Mouse (Mus musculus) macrophage (primary cell): Measurements from ENCODE around the gene Abca15. TPM values are rescaled to one million over a fixed set of nuclear protein-coding genes. Genes with fewer than 3 reads are reported as not detected.
"Not testable (repeated sequence)": the region's sequence is repeated elsewhere in the genome, so short reads cannot be mapped to it uniquely, and the experiment has no call there.

ENCODE experiments used
- H3K27ac ChIP-seq: fragments of 350-480 bp; formaldehyde crosslinking; 2 replicates; pipeline ENCODE4 v1.9.0; 2021
- H3K36me3 ChIP-seq: fragments of 350-480 bp; formaldehyde crosslinking; 2 replicates; pipeline ENCODE4 v1.9.0; 2021; ENCODE audit errors: inconsistent target
- H3K4me3 ChIP-seq: fragments of 350-480 bp; formaldehyde crosslinking; 2 replicates; pipeline ENCODE4 v1.9.0; 2021; ENCODE audit errors: inconsistent target
- H3K79me2 ChIP-seq: fragments of 350-480 bp; formaldehyde crosslinking; 2 replicates; pipeline ENCODE4 v1.9.0; 2021; ENCODE audit errors: inconsistent target
- WGBS: methylation state at CpG from one replicate; pipeline ENCODE4 v1.1.7; 2026; ENCODE audit warnings: inconsistent platforms; ENCODE audit not compliant: missing documents; 5-methylcytosine and 5-hydroxymethylcytosine counted together
- polyA plus RNA-seq: library from polyadenylated mRNA; stranded (reverse); fragments of 250-400 nt; gene quantifications from 3 replicates; pipeline ENCODE4 v1.2.4, GENCODE M21; 2018; ENCODE audit warnings: inconsistent platforms
- total RNA-seq, 78 experiments: library from RNA; depleted of rRNA; stranded (reverse); fragments of 250-400 nt; gene quantifications; 1 replicate in 9 of 78; 2 replicates in 24 of 78; 3 replicates in 43 of 78; 4 replicates in 2 of 78; pipeline ENCODE4 v1.2.4; 2018; ENCODE audit warnings: inconsistent platforms in 56 of 78

Abca15 gene
- total RNA-seq (2018; cell fraction: chromatin; rRNA removed), result not detected
- not detected for total RNA-seq (2018; cell fraction: cytosol; rRNA removed)
- not detected for total RNA-seq (2018; cell fraction: nucleus; rRNA removed)
- not detected in 3 replicates for polyA plus RNA-seq

DNA sequence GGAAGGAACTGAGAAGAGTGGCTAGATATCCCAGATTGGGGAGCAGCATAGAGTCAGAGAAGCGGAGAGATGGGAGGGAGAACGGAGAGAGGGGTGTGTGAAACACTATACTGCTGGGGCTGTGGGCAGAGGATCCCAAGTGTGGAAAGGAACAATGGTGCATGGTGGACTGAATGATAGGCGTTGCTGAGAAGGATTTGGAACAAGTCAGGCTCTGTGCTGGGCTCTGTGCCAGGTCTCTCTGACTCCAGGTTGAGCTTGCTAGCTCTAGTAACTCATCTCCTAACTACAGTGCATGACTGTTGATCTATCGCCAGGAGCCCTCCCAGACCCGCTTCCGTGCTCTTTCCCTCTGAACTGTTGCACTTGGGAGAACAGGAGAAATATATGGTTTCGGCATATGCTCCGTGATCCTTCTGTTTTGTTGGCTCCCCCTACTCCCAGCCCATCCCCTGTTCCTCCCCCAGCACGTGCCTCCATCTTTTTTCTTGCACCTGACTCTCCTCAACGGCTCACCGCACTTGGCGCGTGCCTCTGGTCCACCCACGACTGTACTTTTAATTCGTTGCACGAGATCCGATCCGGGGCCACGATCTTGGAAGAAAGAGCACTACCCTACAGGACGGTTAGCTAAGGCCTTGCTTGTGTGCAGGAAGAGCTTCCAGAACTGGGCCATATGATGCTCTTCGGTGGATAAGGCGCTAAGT, at the start of gene Abca15:
Abca15 (plus strand) TSS at position 584 of the 707 bp plus-strand sequence.
- no peak within 1 kb of the TSS for H3K27ac ChIP-seq
- H3K4me3 ChIP-seq, result no peak within 1 kb of the TSS
- WGBS, result 82% methylated on average over 22 of the region's 22 CpGs
- H3K79me2 ChIP-seq, result no peaks in the 10 kb centered on the region
- no peaks in the 10 kb centered on the region for H3K36me3 ChIP-seq

DNA sequence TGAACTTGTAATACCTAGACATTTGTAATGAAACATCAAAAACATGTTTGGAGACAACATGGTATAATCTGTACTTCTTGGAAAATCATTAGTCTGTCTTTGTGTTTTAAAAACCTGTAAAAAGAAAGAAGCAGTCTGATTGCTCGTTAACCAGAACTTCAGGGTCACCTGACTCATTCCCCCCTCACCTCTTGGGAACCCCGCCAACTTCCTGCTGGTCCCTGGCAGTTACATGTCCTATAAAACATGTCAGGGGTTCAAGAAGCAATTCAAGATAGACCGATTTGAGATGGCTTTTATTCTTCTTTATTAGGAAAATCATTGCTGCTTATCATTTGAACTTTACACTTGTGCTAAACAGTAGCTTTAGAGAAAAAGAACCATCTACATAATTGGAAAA, 43.2 kb upstream of the Abca15 start:
- Histone ChIP-seq H3K4me3 (no peak overlapping the region), H3K79me2 (no peaks in the 10 kb centered on the region), H3K36me3 (no peaks in the 10 kb centered on the region), H3K27ac (no peak overlapping the region)
- 74% methylated on average over 3 of the region's 3 CpGs for WGBS

DNA sequence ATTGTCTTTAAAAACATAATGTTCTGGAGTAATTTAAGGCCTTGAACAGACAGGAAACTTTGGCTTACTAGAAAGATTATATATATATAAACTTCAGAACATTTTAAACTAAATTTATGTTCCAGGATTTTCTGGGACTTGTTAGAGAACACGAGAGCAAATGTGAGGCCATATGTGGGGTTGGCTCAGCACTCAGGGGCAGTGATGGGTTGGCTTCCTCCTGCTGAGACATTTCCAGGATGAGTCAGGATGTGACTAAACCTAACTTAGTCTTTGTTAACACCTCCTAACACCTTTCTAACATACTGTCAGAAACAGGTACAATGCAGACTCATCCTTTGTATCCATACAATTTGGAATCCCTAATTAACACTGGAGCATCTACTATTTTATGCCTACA, 12.4 kb upstream of the Abca15 start:
- 86% methylated on average over 1 of the region's 1 CpGs for WGBS
- H3K4me3 ChIP-seq, result no peak overlapping the region
- H3K27ac ChIP-seq, result no peak overlapping the region
- no peaks in the 10 kb centered on the region for H3K36me3 ChIP-seq
- no peaks in the 10 kb centered on the region for H3K79me2 ChIP-seq

DNA sequence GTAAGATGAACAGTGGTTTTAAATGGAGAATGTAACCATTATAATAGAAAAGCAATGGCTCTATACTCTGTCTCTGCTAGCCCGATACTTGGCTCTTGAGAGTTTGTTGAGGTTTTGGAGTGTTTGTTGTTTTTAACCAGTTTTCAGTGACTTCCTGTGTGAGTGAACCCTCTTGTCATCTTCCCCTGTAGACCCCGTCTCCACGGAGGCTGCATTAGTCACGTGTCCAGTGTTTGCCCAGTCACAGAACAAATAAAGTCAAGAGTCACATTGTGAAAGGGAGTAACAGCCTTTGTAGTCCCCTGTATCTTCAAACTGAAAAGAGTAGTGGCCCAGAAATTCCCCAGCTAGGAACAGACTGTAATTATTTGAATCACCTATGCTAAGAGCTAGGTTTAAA, 5.5 kb upstream of the Abca15 start:
- no peaks in the 10 kb centered on the region for H3K79me2 ChIP-seq
- no peak overlapping the region for H3K27ac ChIP-seq
- H3K4me3 ChIP-seq, result no peak overlapping the region
- 30% methylated on average over 4 of the region's 4 CpGs for WGBS
- H3K36me3 ChIP-seq, result no peaks in the 10 kb centered on the region

DNA sequence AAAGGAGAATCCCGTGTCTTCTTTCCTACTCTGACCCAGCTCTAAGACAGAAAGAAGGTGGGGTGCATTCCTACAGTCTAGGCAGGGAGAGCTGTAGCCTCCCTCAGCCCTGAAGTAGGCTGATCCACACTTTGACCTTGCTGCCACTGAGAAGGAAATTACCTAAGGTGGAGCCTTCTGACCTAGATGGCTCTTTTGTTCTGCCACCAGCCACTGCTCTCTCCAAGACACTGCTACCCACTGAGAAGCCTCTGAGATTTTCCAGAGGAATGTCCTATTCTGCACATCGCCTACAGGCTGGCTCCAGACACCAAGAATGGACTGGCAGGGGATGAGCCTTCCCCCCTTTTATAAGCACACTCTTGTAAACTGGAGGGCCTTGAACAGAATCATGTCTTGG, 2.6 kb upstream of the Abca15 start:
- not testable (repeated sequence) for H3K27ac ChIP-seq, H3K36me3 ChIP-seq, H3K79me2 ChIP-seq, H3K4me3 ChIP-seq
- 86% methylated on average over 2 of the region's 2 CpGs for WGBS

DNA sequence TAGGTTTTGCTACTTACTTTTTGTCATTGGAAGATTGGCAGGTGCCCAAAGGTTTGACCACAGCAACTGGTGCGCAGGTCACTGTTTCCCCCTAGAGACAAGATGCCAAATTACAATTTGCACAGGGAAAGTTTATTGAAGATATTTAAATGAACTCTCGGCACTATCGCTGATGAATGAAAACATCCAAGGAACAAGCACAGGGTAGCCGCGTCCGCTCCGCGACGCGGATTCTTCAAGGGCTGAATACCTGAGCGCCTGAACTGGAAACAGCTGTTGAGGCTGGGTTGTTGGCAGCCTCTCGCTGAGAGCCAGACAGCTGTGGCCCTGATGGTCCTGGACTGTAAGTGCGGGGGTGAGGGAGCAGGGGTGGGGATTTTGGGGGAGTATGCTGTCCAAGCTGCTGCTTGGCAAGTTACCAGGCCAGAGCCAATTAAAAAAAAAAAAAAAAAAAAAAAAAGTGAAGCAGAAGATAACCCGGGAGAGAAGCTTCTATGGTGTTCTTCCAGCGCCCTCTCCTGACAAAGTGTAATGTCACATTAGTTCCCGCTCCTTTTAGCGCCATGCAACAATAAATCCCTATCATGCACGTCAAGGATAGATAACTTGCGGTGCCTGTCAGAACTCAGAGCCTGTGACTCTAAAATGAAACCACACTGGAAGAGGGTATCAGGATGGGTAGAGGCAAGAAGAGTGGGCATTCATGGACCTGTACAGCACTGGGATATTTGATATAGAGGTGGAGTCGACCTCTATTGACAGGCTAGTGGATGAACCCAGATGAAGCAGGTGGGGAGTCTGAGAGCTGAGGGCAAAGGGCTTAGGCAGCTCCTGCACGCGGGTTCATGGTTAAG, 1.0 kb upstream of the Abca15 start:
- Histone ChIP-seq H3K4me3 (no peak overlapping the region), H3K36me3 (no peaks in the 10 kb centered on the region)
- 23% methylated on average over 21 of the region's 22 CpGs for WGBS

DNA sequence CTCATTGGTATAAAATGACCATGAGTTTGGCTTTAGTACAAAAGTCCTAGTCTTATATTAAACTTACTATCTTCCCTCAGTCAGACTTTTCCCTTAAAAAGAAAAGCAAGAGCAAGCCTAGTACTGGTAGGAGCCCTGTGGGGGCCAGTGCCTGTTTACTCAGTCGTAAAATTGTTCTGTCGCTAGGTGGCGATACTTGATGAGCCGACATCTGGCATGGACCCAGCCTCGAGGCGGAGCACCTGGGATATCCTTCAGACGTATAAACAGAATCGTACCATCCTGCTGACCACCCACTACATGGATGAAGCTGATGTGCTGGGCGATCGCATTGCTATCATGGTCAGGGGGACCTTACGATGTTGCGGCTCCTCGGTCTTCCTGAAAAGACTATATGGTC, 32.7 kb downstream of the Abca15 start:
- no peaks in the 10 kb centered on the region for H3K36me3 ChIP-seq
- H3K4me3 ChIP-seq, result no peak overlapping the region
- WGBS, result 45% methylated on average over 12 of the region's 13 CpGs
- no peak overlapping the region for H3K27ac ChIP-seq
- H3K79me2 ChIP-seq, result no peaks in the 10 kb centered on the region

More for the DNA sequence above, 1.0 kb upstream of the Abca15 start:
- no peak overlapping the region for H3K27ac ChIP-seq
- no peaks in the 10 kb centered on the region for H3K79me2 ChIP-seq

DNA sequence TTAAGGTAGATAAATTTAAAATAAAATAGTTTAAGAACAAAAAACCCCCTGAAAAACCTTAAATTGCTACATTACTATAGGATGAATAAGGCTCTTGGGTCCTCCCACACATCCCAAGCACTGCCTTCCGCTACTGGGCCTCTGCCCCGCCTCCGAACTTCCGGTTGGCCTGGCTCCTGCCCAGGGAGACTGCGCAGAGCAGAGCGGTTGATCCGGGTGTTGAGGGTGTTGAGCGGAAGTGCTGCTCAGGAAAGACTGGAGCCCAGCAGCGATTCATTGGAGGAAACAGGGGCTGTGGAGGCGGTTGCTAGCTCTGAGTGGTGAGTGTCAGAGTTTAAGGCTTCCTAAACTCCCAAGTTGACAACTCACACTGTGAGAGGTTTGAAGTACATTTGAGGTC, 81.0 kb downstream of the Abca15 start, which contains the start of gene Abca16:
Abca16 (plus strand) TSS at position 201 of the 400 bp plus-strand sequence.
- WGBS, result 70% methylated on average over 10 of the region's 10 CpGs
- Histone ChIP-seq H3K27ac (no peak within 1 kb of the TSS), H3K36me3 (no peaks in the 10 kb centered on the region), H3K4me3 (no peak within 1 kb of the TSS), H3K79me2 (no peaks in the 10 kb centered on the region)

DNA sequence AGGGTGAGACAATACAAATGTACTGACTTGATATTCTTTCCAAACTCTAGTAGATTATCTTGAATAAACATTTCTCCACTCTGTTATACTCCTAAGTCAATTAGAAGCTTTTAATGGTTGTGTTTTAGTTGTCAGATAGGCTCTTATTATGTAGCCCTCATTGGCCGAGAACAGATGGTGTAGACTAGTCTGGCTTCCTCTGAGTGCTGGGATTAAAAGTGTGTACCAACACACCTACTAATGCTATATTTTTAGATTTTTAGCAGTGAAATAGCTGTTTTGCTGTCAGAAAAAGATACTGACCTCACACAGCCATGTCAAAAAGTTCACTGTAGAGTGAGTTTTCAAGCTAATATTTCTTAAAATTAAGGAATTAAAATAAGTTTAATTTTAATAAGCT, 83.9 kb downstream of the Abca15 start:
- WGBS, result 85% methylated on average over 1 of the region's 1 CpGs
- no peak overlapping the region for H3K4me3 ChIP-seq
- H3K27ac ChIP-seq, result no peak overlapping the region

DNA sequence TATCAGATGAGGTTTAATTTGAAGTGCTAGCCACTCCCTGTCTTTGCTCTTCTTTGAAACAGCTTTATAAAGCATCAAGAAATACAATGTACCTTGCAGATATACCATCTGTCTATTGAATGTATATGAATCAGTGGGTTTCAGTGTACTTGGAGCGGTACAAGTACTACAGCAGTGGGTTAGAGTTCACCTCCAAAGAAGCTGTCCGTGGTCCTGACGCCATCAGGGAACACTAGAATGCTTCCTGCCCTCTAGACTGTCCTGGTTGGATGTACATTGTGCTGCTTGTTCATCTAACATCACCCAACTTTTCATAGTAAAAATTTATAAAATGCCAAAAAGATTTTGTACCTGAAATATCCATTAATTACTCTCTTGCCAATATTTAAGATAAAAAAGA, 98.2 kb downstream of the Abca15 start:
- Histone ChIP-seq H3K4me3 (no peak overlapping the region), H3K27ac (no peak overlapping the region), H3K79me2 (no peaks in the 10 kb centered on the region), H3K36me3 (no peaks in the 10 kb centered on the region)
- WGBS, result 23% methylated on average over 3 of the region's 3 CpGs

More for the DNA sequence above, 83.9 kb downstream of the Abca15 start:
- Histone ChIP-seq H3K79me2 (no peaks in the 10 kb centered on the region), H3K36me3 (no peaks in the 10 kb centered on the region)

DNA sequence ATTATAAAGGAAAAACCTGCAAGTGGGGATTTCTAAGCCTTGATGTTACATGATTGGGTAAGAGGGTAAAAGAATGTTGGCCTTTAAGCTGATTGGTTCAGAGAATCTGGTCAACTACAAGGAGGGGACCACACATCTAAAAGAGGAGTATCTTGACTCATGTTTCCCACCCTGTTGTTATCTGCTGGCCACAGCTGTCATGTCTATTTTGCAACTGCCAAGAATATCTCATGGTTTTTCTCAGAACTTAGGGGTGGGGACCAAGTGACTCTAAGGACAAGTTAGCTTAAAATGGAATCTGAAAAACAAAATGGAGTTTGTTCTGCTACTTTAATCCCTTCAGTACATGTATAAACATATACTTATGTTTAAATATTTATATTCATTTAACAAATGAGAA, 103.0 kb downstream of the Abca15 start:
- H3K27ac ChIP-seq, result no peak overlapping the region
- H3K36me3 ChIP-seq, result no peaks in the 10 kb centered on the region
- no peaks in the 10 kb centered on the region for H3K79me2 ChIP-seq
- H3K4me3 ChIP-seq, result no peak overlapping the region

Other genes starting within 250 kb of the Abca15 start
- gene Dnah3, start 233.4 kb upstream of the Abca15 start, polyA plus RNA-seq, result not detected in 3 replicates
- gene Tmem159, start 226.3 kb upstream of the Abca15 start, polyA plus RNA-seq, result 11.1 to 21.2 TPM (median 19.5 TPM) in 3 replicates
- not detected in 3 replicates for gene Zp2, start 183.4 kb upstream of the Abca15 start, polyA plus RNA-seq
- gene Anks4b, start 154.8 kb upstream of the Abca15 start, polyA plus RNA-seq, result not detected in 3 replicates
- gene Crym, start 126.6 kb upstream of the Abca15 start, polyA plus RNA-seq, result not detected in 3 replicates
- not detected in 3 replicates for gene Abca14, start 124.7 kb upstream of the Abca15 start, polyA plus RNA-seq
- not detected in 3 replicates for gene Abca16, start 81.0 kb downstream of the Abca15 start, polyA plus RNA-seq